Mouse (Mus musculus): ENCODE results near the gene Hist1h2ab.
"Not testable (repeated sequence)": the region's sequence is repeated elsewhere in the genome, so short reads cannot be mapped to it uniquely, and the experiment has no call there.

Hist1h2ab gene

DNA sequence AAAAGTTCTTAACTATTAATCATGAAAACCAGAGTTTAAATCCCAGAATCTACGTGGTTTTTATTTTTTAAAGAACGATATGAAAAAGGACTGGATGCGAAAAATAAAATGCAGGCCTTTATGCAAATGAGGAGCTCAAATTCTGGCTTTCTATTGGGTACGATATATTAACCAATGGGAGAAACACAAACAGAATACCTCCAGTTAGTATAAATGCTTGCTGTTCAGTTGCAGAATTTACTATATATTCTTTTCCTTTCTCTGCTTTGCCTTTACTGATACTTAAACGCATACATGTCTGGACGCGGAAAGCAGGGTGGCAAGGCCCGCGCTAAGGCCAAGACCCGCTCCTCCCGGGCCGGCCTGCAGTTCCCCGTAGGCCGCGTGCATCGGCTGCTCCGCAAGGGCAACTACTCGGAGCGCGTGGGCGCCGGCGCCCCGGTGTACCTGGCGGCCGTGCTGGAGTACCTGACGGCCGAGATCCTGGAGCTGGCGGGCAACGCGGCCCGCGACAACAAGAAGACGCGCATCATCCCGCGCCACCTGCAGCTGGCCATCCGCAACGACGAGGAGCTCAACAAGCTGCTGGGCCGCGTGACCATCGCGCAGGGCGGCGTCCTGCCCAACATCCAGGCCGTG lies at the start of gene Hist1h2ab:
TSS of gene Hist1h2ab (plus strand) at position 288 of the 639 bp plus-strand sequence.
- not testable (repeated sequence) for DNase-seq (ENCODE audit: low spot score)

DNA sequence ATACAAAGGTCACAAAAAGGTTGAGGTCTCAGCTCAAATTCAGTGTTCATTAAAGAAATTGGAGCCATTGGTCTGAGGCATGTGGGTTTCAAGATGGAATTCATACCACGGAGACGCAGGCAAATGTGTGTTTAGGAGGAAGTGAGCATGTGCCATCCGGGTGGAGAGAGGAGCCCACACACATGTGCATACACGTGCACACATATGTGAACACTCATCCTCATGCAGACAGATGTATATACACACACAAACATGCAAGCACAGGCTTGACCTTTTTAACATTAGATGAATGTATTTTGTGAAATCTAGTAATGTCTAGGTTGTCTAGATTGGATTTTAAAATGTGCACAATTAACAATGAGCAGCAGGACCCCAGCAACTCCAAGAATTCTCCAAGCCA lies 48.7 kb upstream of the Hist1h2ab start:
- no peak for DNase-seq (ENCODE audit: low spot score)

DNA sequence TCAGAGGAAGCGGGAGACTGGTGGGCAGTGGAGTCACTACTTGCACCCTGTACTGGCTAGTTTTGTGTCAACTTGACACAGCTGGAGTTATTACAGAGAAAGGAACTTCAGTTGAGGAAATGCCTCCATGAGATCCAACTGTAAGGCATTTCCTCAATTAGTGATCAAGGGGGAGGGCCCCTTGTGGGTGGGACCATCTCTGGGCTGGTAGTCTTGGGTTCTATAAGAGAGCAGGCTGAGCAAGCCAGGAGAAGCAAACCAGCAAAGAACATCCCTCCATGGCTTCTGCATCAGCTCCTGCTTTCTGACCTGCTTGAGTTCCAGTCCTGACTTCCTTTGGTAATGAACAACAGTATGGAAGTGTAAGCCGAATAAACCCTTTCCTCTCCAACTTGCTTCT lies 48.1 kb upstream of the Hist1h2ab start:
- DNase-seq (ENCODE audit: low spot score) = not testable (repeated sequence)

DNA sequence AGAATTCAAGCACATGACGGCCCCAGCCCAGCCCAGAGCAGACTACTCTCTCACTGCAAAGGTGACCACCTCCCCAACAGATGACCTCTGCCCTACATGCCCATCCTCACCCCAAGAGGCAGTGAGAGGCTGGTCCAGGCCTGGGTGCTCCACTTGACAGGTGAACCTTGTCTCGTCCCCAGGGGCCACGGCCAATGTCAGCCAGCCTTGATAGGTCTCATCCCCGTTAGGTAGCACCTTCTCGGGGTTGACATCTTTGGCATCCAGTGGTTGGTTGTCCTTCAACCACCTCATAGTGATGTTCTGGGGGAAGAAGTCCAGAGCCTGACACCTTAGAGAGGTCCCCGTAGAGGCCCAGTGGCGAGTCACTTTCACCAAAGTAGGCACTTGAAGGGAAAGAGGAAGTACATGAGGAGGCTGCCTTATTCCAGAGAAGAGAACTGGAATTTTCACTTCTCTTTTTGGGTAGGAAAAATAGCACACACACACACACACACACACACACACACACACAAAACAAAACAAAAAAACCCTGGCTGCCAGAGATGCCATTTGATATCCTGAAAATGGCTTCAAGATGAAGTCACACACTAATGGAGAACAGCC lies 45.1 kb upstream of the Hist1h2ab start:
- DNase-seq (ENCODE audit: low spot score) = no peak

DNA sequence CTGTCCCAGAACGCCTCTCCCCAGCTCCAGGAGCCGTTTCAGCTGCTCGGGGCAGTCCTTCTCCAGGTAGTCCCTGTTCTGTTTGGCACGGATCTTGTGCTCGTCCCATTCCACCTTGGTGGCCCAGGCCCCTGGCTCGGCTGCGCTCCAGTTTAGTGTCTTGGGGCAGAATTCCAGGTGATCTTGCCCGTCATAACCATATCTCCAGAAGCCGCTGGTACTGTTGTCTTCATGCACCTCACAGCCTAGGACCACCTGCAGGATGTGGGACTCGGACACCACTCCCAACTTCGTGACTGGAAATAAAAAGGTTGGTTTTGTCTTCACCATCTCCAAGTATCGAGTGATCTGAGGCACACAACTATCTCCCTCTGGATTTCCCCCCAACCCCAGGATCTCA lies 44.2 kb upstream of the Hist1h2ab start:
- no peak for DNase-seq (ENCODE audit: low spot score)

DNA sequence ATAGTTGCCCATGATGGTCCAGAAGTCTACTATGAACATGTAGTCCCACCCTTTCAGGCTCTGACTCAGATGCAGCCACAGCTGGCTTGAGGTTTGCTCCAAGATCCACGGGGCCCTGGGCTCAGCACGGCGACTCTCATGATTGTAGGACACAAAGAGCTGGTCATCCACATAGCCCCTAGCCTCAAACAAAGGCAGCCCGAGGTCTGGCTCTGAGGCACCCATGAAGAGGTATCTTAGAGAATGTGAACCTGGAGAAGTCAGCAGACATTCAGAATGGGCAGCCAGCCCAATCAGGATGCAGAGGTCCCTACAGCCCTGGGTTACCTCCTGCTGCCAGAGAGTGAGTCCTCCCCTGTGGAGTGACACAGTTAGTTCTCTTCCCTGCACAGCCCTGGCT lies 42.9 kb upstream of the Hist1h2ab start:
- no peak for DNase-seq (ENCODE audit: low spot score)

DNA sequence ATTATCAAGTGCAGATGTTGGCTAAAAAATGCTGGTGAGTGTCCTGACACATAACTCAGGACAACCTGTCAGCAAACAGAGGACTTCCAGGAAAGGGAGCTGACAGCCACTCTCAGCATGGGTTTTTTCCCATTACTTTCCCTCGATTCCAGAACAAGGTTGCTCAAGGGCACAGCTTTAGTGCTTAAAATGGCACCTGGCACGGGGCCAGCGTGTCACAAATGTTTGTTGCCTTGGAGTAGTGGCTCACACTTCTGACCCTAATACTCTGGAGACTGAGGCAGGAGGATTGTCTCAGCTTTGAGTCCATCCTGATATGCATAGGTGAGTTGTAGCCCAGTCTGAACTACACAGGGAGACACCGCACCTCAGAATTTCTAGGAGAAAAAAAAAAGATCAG lies 42.3 kb upstream of the Hist1h2ab start:
- no peak for DNase-seq (ENCODE audit: low spot score)

DNA sequence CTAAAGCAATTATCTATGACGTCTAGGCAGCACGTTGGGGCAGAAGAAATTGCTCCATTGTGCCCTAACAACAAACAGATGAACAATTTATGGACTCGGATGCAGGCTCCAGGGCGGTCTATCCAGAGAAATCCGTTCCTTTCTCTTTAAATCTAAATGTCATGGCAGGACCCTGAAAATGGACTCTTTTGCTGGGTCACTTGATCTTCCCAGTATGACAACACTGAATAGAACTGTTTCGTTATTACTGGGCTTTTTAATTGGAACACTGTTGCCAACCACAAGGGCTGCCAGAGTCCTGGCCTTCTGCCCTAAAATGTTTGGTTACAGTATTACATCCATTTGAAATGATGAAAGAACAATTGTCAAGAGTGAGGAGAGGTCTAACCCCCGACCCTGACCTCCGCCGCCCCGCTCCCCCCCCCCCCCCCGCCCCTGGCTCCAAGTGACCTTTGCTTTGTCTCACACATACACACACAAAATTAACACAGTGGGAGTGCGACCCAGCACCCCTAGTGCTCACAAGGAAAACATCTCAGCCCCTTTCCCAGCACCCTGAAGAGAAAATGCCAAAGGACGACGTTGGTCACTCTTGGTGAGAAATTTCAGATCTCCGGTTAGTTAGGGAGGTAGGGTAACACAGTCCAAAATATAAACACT lies 41.1 kb upstream of the Hist1h2ab start:
- no peak for DNase-seq (ENCODE audit: low spot score)

DNA sequence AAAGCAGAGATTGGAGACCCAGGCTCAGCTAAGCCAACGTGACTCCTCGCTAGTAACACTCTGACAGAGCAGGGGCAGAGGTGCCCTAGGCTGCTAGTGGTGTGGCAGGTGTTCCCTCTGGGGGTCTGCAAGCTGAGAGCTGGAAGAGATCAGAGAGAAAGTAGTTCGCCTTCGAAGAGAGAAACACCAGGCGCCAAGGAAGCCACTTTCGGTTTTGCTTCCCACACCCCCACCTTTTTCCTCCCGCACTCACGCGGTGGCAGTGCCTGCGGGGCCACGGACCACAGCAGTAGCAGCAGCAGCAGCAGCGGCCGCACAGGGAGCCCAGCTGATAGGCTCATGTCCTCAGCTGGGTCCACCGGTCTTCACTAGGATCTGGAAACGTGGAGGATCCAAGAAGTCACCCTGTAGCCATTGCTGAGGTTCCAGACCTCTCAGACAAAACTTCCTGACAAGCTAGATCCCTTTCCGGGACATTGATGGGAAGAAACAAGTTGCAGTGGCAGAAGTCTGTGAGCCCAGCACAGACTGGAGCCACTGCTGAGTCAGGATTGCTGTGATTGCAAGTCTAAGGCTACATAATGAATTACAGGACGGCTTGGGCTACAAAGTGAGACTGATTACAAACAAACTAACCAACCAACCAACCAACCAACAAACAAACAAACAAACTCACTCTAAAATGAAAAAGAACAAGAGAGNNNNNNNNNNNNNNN lies 40.4 kb upstream of the Hist1h2ab start, which contains the start of gene Hfe:
TSS of gene Hfe (minus strand) at position 481 of the 716 bp plus-strand sequence.
- DNase-seq (ENCODE audit: low spot score) = peak; percentile 28

DNA sequence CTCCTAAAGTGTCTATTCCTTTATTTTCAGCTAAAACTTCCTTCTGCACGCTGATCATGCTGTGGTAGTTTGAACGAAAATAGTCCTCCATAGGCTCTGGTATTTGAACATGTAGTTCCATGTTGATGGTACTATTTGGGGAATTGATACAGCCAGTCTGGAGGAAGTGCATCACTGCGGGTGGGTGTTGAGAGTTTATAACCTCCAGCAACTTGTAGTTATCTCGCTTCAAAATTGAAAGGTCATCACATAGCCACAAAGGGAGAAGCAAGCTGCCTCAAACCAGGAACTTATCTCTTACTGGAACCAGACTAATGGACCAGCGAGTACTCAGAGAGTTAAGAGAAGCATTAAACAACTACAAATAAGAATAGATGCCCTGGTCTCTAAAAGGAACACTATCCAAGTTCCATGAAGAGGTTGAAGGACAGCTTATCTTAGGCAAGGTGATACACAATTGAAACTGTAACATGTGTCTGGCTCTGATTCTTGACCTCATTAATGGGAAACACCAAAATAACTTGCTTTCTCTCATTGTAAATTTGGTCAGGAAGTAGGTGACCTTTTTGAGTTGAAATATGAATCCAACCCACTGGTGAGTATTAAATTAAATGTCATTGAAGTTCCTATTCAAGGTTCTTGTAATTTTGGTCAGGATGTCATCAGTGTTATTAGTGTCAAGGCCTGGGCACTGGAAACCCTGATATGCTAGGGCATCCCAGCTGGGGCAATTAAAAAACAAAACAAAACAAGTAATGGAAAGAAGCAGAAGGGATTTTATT lies 34.5 kb upstream of the Hist1h2ab start:
- no peak for DNase-seq (ENCODE audit: low spot score)

DNA sequence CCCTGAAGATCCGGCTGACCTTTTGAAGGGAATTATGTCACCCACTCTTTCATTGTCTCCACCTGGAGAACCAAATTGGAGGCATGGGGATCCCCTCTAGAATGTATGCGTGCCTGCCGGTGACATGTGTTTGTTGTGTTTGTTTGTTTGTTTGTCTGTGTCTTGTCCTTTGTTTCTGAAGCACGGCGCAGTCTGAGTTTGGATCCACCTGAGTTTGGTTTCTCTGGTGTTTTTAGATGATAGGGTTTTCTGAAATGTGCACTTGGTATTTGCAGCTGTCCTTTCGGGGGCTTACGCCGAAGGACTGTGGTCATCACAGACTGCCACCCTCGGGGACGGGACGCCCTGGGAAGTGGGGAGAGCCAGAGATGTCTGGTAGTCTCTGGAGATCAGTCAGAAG lies 33.8 kb upstream of the Hist1h2ab start:
- no peak for DNase-seq (ENCODE audit: low spot score)

DNA sequence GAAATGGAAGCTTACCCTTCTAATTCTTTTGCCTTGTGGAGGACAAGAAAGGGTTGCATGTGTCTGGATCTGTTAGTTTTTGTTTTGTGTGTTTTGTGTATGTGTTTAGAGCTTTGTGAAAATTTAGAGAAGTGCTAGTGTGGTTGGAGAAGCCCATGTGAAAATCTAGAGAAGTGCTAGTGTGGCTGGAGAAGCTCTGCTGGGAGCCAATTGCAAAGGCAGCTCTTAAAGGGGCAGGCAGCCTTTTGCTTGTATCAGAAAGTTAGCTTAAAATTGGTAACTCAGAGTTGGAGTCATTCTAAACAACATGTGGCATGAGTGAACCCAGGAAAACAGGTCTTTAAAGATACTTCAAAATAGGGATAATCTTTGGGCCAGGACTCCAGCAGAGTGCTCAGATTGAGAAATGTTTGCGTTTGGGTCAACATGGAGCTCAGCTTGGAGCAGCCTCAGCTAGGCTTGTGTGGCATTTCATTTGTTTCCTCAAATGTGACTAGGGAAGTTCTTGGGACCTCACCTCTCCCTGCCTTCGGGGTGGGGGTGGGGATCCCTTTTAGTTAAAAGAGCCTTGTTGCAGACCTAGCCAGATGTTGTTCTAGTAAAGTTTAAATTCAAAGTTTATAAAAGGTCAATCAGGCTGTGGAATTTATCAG lies 33.2 kb upstream of the Hist1h2ab start:
- not testable (repeated sequence) for DNase-seq (ENCODE audit: low spot score)

DNA sequence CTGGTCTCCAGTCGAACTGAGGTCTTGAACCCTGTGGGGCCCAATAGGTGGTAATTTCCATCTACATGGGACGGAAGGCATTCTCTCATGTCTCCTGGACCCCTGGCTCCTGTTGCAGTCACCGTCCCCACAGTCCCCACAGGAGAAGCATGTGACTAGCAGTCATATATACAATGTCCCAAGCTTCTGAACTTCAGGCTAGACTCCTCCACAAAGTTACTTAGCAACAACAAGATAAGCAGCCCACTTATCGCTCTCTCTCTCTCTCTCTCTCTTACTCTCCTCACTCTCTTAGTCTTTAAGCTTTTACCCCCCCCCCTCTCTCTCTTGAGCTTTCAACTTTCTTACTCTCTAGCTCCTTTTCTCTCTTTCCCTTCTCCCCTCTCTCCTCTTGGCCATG lies 26.7 kb upstream of the Hist1h2ab start:
- no peak for DNase-seq (ENCODE audit: low spot score)

DNA sequence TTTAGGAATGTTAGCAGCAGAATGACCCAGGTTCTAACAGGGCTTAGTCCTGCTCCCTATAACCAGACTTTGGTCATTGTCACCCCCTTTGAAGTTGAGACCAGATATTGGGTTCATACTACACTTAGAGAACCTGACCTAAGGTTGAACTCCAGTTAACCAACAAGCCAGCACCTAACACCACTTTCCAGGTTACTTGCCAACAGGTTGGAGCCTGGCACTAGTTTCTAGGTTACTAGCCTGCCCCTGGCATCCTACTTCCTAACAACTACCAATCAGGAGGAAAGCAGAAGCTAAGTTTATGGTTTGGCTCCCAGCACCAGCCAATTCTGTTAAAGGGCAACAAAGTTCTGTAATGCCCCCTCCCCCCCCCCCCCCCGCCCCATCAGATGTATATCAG lies 25.7 kb upstream of the Hist1h2ab start:
- DNase-seq (ENCODE audit: low spot score) = no peak

DNA sequence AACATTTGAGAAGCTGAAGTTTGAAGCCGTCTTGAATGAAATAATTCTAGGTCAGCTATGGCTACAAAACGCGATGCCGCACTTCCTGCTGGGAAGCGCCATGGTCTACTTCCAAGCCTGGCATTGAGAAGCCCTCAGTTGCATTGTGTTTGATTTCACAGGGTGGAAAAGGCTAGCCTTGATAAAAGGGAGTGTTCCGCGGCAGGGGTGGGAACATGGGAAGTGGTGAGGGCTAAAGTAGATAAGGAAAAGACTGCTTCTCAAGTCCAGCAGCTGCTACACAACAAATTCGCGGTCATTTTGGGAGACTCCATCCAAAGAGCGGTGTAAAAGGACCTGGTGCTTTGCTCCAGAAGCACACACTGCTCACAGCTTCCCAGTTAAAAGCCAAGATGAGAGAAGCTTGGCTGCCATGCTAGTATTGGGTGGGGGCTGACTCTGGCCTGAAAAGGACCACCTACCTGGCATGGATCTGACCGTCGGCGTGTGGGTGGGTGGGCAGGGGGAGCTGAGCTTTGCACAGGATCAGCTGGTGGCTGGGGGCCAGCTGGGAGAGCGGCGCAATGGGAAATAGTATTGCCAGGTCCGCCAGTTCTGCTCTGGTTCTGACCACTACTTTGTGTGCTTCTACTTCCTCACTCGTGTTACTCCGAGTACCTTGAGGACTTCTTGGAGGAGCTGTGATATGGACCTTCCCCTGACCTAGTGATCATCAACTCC lies 22.3 kb upstream of the Hist1h2ab start:
- no peak for DNase-seq (ENCODE audit: low spot score)

DNA sequence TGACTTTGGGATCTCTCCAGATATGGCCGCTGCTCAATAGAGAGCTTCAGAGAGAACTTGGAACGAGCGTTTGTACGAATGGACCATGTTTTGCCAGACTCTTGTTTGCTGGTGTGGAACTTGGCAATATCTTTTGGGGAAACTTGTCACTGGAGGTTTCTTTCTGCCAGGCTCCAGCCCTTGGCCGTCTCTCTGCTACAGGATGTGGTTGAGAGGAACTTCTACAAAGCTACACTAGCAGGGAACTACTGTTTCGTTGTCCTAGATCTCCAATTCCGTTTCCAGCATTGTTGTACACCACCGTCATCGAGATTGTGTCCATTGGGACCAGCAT lies 21.8 kb upstream of the Hist1h2ab start:
- no peak for DNase-seq (ENCODE audit: low spot score)

DNA sequence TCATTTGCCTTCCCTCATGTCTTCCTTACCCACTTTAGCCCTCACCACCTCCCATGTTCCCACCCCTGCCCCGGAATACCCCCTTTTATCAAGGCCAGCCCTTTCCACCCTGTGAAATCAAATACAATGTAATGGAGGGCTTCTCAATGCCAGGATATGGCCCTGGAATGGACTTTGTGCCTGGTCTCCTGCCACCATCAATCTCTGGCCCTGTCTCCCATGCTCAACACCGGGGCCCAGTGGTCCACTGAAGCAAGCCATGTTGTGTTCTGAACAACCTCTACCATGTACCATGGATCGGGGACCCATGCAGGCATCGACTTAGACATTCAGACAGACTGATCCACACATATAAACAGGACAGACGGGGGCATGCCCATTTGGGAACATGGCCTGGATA lies 21.2 kb upstream of the Hist1h2ab start:
- DNase-seq (ENCODE audit: low spot score) = no peak

DNA sequence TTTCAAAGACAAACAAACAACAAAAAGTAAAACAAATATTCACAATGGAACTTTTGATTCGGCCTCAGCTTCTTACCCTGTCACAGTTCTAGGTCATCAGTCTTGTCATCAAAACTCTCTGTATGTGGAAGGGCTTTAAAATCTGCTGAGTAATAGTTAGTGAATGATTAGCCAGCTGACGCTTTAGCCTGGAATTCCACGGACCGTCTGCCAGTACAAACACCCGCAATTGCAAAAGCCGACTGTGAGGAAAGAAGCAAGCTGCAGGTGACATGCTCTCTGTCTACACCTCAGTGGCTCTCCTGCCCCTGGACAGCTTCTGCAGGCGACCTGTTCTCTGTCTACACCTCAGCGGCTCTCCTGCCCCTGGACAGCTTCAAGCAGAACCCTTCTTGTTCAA lies 20.4 kb upstream of the Hist1h2ab start:
- no peak for DNase-seq (ENCODE audit: low spot score)

DNA sequence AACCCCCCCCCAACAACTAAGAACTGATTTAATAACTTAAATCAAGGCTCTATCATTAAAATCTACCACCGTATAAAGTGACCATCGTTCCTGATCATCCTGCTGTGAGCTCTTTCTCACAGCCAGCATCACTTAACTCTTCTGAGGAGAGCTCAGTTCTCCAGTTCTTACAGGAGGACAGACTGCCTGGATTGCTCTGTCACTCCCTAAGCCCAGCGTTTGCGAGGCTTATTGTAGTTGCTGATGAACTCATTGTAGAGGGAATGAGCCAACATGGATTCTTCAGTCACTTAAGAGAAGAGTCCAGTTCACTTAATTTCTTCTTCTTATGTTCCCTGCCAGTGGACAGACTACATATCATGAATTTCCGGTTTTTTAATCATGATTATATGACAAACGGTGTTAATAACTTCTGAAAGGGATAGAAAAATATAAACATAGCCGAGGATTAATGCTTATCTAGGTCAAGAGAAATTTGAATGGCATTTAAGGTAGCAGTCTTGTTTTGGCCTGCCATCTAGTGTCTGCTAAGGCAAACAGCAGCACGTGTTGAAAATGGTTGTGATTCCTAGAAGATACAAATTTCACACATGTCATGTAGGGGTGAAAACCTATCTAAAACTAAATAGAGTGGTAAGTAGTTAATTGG lies 18.6 kb upstream of the Hist1h2ab start:
- no peak for DNase-seq (ENCODE audit: low spot score)

DNA sequence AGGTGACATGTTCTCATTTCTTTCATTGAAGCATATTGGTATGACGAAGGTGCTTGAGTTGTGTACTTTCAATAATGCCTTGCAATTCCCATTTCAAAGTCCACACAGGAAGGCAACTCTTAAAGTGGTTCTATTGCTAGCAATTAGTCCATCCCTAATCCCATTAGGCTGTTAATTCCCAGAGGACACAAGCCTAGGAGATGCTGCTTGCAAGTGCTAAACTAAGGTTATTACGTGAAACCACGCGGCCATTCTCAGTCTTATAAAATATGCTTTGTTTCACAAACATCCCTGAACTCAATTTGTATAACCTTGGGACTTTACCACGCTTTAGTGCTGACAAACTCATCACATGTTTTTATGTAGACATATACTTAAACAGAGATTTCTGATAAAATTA lies 13.8 kb upstream of the Hist1h2ab start:
- no peak for DNase-seq (ENCODE audit: low spot score)

DNA sequence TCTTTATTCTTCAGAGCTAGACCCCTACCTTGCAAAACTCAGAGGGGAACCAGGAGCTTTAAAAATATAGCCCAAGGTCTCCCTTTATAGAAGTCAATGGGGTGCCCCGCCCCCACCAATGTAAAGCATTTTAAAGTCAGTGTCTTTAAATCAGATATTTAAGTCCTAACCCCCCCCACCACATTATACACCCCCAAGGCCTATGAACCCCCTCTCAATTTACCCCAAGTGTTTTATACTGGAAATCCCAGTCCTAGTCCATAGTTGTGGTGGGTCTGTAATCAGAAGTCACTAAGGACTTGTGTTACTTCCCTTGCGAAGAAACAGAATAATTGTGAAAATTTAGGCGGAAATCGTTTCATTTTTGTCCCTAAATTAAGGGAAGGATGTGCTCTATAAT lies 12.9 kb upstream of the Hist1h2ab start:
- no peak for DNase-seq (ENCODE audit: low spot score)
